Mouse (Mus musculus) left cerebral cortex, adult 6 months (tissue): ENCODE data around the gene Akap9. TPM values are rescaled to one million over a fixed set of nuclear protein-coding genes. Genes with fewer than 3 reads are reported as not detected.

Source experiments
- long read RNA-seq, 2 experiments: library from polyadenylated mRNA; unstranded; transcript quantifications; one replicate each; pipeline ENCODE4 v2.0.0; 2019 to 2020
- polyA plus RNA-seq: library from polyadenylated mRNA; unstranded; fragments of <200 nt; fragmentation: Nextera tagmentation; gene quantifications from 2 replicates; pipeline ENCODE4 v1.2.3, GENCODE M21; 2021

Akap9 gene
- polyA plus RNA-seq = 73.9 and 88.5 TPM in 2 replicates
- long read RNA-seq, experiment 1, partial matches to known transcripts = 32 of 38 reads
- long read RNA-seq, experiment 1, other reads (novel, unspliced or antisense) = 6 of 38 reads
- long read RNA-seq, experiment 2, partial matches to known transcripts = 73 of 88 reads
- long read RNA-seq, experiment 2, other reads (novel, unspliced or antisense) = 11 of 88 reads

DNA sequence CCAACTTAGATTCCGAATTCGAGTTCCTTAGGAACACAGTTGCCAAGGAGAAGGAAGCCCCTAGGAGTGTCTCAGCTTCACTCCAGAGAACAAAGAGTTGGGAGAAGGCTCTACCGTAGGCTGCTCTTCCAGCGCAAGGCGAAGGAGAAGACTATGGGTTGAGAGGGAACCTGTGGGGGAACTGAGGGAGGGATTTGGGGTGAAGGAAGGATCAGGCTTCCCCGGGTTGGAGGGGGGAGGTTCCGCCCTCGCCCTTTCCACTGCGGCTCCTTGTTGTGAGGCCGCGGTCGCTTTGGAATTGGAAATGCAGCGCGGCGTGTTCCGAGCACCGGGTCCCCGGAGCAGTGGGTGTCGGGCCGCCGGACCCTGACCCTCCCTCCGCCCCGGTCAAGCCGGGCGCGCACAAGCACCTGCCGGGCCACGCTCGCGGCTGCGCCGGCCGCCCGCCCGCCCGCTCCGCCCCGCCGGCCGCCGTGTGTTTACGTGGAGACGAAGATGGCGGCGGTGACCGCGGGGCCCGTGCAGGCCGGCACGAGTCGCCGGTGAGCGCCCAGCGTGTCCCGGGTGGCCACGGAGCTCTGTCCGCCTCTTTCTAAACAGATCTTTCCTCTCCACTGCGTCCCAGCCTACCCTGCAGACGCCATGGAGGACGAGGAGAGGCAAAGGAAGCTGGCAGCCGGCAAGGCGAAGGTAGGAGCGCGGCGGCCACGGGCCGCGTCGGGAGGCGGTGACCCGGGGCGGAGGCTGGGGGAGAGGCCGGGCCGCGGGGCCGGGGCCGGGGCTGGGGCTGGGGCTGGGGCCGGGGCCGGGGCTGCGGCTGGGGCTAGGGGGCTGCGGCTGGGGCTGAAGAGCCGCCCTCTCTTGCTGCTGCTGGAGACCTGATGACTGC, at the start of gene Akap9:
TSS of gene Akap9 (plus strand) at position 254 of the 889 bp plus-strand sequence.

DNA sequence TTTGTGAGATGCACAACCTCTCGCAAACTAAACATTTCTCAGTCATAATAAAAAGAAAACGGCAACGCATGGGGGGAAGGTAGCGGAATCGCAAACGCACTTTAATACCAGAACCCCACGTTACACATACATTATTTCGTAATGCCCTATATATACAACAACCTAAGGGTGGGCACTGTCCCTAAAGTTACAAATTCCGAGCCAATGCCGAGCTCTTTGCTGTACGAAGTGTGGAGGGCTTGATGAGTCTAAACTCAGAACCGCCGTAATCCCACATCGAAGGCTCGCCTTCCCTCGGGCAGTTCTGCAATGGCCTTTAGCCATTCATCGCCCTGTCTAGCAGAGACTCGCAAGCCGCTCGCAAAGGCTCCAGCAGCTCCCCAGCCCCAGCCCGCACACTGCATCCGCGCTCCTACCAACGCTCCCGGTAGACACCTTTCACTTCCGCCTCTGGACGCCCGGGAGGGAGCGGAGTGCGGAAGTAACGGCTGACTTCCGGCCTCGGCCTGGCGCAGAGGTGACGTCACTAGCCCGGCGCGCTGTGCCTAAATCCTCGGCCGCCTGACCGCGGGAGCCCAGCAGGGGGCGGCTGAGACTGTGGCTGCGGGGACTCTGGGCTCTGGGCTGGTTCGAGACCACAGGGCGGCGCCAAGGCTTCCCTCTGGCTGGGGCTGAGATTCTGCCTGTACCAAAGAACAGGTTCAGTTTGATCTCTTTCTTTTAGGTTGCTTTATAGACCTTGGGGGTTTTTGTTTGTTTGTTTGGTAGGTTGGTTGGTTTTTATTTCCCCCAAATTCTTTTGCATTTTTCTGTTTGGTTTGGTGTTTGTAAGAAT, 34.2 kb upstream of the Akap9 start, which contains the start of gene Mterf1a:
TSS of gene Mterf1a (minus strand) at position 475 of the 835 bp plus-strand sequence.

DNA sequence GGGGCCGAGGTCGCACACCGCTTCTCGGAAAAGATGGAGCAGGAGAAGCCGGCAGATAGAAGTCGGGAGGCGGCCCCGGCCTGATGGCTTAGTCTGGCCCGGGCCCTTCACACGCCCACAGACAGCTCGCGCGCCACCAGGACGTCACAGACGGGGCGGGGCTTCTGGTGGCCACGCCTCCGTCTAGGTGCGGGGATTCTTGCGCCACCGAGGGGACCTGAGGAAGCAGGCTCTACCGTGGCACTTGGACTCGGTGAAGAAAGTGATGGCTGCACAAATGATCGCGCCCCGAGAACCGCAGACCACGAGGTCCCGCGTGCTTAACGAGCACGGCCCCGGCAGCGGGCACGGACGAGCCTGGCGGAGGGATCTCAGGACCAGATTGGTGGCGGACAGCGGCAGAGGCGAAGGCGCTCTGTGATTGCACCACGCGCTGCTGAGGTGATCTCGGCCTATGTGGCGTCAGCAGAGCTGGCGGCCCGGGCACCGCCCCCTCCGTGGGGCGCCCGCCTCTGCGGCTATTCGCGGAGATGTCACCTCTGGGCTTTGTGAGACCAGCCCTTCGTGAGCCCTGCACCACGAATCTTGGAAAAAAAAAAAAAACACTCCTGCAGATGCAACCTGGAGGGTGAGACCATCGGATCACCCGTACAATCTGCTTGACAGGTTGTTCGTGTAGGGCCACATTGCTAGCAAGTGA, 176.6 kb downstream of the Akap9 start, which contains the start of gene Cyp51:
TSS of gene Cyp51 (minus strand) at position 406 of the 700 bp plus-strand sequence.

Other genes with a start within 250 kb of the Akap9 start
- 6.1 and 9.4 TPM in 2 replicates for gene Ankib1, start 125.1 kb upstream of the Akap9 start, polyA plus RNA-seq
- 12.3 and 13.2 TPM in 2 replicates for gene Krit1, start 124.9 kb upstream of the Akap9 start, polyA plus RNA-seq
- not detected in 2 replicates for gene Lrrd1, start 82.9 kb upstream of the Akap9 start, polyA plus RNA-seq
- gene Mterf1a, start 34.1 kb upstream of the Akap9 start, polyA plus RNA-seq = 2.7 and 3.4 TPM in 2 replicates
- gene Cyp51, start 176.7 kb downstream of the Akap9 start, polyA plus RNA-seq = 34.9 and 35.8 TPM in 2 replicates